Mouse (Mus musculus) CH12.LX (cell line): Measurements from ENCODE around the gene Olfr1104. TPM values are rescaled to one million over a fixed set of nuclear protein-coding genes. Genes with fewer than 3 reads are reported as not detected.

Experiments used
- DNase-seq: peaks from one replicate; pipeline ENCODE4 v3.0.0-alpha.2; 2013; ENCODE audit errors: extremely low read depth
- H3K27ac ChIP-seq: 2 replicates; pipeline ENCODE4 v1.5.1; 2012; ENCODE audit warnings: low read depth, mild to moderate bottlenecking, control low read depth, moderate library complexity; ENCODE audit not compliant: insufficient read depth
- H3K27me3 ChIP-seq: replicated peaks from 2 replicates; pipeline ENCODE3; 2012; ENCODE audit warnings: inconsistent platforms
- H3K36me3 ChIP-seq, 2 experiments: replicated peaks in 1 of 2; 2 replicates each; pipeline versions ENCODE3 to v1.6.1; 2012; ENCODE audit warnings: inconsistent platforms in 1 of 2, low read length in 1 of 2, mild to moderate bottlenecking in 1 of 2, mixed read lengths in 1 of 2, moderate library complexity in 1 of 2; ENCODE audit not compliant: control insufficient read depth in 1 of 2, insufficient read depth in 1 of 2
- H3K4me1 ChIP-seq, 2 experiments: 2 replicates each; pipeline ENCODE4 v1.6.1; 2012; ENCODE audit warnings: inconsistent platforms in 1 of 2, moderate library complexity in 1 of 2; ENCODE audit not compliant: insufficient read depth in 2 of 2, control insufficient read depth in 1 of 2
- H3K4me2 ChIP-seq: 2 replicates; pipeline ENCODE4 v1.6.1; 2012; ENCODE audit warnings: low read depth, mild to moderate bottlenecking, control low read depth; ENCODE audit not compliant: poor library complexity, insufficient read depth, severe bottlenecking
- H3K4me3 ChIP-seq, 3 experiments: fragments of 150-350 bp in 1 of 3; sonication (generic) in 1 of 3; replicated peaks in 1 of 3; 2 replicates each; pipeline versions ENCODE3 to v1.5.1; 2011 to 2012; ENCODE audit warnings: low read depth in 2 of 3, low read length in 2 of 3, mild to moderate bottlenecking in 2 of 3, moderate library complexity in 2 of 3, control low read depth in 1 of 3, improper control_type of control experiment in 1 of 3, inconsistent platforms in 1 of 3, mixed read lengths in 1 of 3; ENCODE audit not compliant: poor library complexity in 1 of 3
- H3K79me2 ChIP-seq: replicated peaks from 2 replicates; pipeline ENCODE4 v1.6.1; 2012; ENCODE audit warnings: mild to moderate bottlenecking, moderate library complexity; ENCODE audit not compliant: control insufficient read depth, poor library complexity, insufficient read depth, severe bottlenecking; ENCODE audit errors: extremely low read depth
- H3K9ac ChIP-seq: 2 replicates; pipeline ENCODE4 v1.6.1; 2012; ENCODE audit warnings: low read depth, mild to moderate bottlenecking, control low read depth, moderate library complexity; ENCODE audit not compliant: insufficient read depth
- H3K9me3 ChIP-seq: replicated peaks from 2 replicates; pipeline ENCODE3; 2012; ENCODE audit warnings: low read length, inconsistent platforms, mixed read lengths
- BHLHE40 ChIP-seq: IDR thresholded peaks from 2 replicates; pipeline ENCODE4 v1.6.1; 2011; ENCODE audit warnings: mild to moderate bottlenecking, low read depth, low read length, improper control_type of control experiment
- CHD2 ChIP-seq: IDR thresholded peaks from 2 replicates; pipeline ENCODE4 v1.6.1; 2011; ENCODE audit warnings: low read length, improper control_type of control experiment
- ELF1 ChIP-seq: IDR thresholded peaks from 2 replicates; pipeline ENCODE4 v1.6.1; 2014; ENCODE audit warnings: low read depth, mild to moderate bottlenecking, inconsistent platforms, low read length, improper control_type of control experiment
- HCFC1 ChIP-seq: IDR thresholded peaks from 2 replicates; pipeline ENCODE4 v1.6.1; 2012; ENCODE audit warnings: low read depth, mild to moderate bottlenecking, inconsistent platforms, low read length, improper control_type of control experiment
- IRF4 ChIP-seq: IDR thresholded peaks from 2 replicates; pipeline ENCODE4 v1.6.1; 2014; ENCODE audit warnings: low read depth, mild to moderate bottlenecking, inconsistent platforms, low read length, improper control_type of control experiment
- JUN ChIP-seq: IDR thresholded peaks from 2 replicates; pipeline ENCODE4 v1.6.1; 2011; ENCODE audit warnings: low read depth, mild to moderate bottlenecking, low read length, improper control_type of control experiment, moderate library complexity; ENCODE audit not compliant: insufficient read depth
- MAX ChIP-seq: IDR thresholded peaks from 2 replicates; pipeline ENCODE4 v1.6.1; 2011; ENCODE audit warnings: low read length, improper control_type of control experiment
- MYC ChIP-seq: IDR thresholded peaks from 2 replicates; pipeline ENCODE4 v1.6.1; 2011; ENCODE audit warnings: low read depth, mild to moderate bottlenecking, improper control_type of control experiment, low read length
- NELFE ChIP-seq: IDR thresholded peaks from 2 replicates; pipeline ENCODE4 v1.6.1; 2011; ENCODE audit warnings: low read depth, low read length, improper control_type of control experiment
- NRF1 ChIP-seq: IDR thresholded peaks from 2 replicates; pipeline ENCODE4 v1.6.1; 2014; ENCODE audit warnings: low read depth, mild to moderate bottlenecking, inconsistent platforms, low read length, improper control_type of control experiment, moderate library complexity
- POLR2AphosphoS2 ChIP-seq: IDR thresholded peaks from 2 replicates; pipeline ENCODE4 v1.6.1; 2011; ENCODE audit warnings: low read depth, low read length, improper control_type of control experiment
- RAD21 ChIP-seq: IDR thresholded peaks from 2 replicates; pipeline ENCODE4 v1.6.1; 2011; ENCODE audit warnings: low read depth, mild to moderate bottlenecking, low read length, improper control_type of control experiment, moderate library complexity
- SMC3 ChIP-seq: IDR thresholded peaks from 2 replicates; pipeline ENCODE4 v1.6.1; 2011; ENCODE audit warnings: low read depth, low read length, improper control_type of control experiment
- TBP ChIP-seq: conservative IDR thresholded peaks from 2 replicates; pipeline ENCODE4 v1.6.1; 2011; ENCODE audit warnings: low read depth, low read length, improper control_type of control experiment
- TCF12 ChIP-seq: IDR thresholded peaks from 2 replicates; pipeline ENCODE4 v1.6.1; 2014; ENCODE audit warnings: low read depth, mild to moderate bottlenecking, inconsistent platforms, low read length, improper control_type of control experiment
- USF1 ChIP-seq: IDR thresholded peaks from 2 replicates; pipeline ENCODE4 v1.6.1; 2014; ENCODE audit warnings: low read depth, mild to moderate bottlenecking, inconsistent platforms, low read length, improper control_type of control experiment
- USF2 ChIP-seq: conservative IDR thresholded peaks from 2 replicates; pipeline ENCODE4 v1.6.1; 2011; ENCODE audit warnings: low read depth, low read length, improper control_type of control experiment
- ZMIZ1 ChIP-seq: IDR thresholded peaks from 2 replicates; pipeline ENCODE4 v1.6.1; 2012; ENCODE audit warnings: low read depth, mild to moderate bottlenecking, inconsistent platforms, low read length, improper control_type of control experiment
- ZNF384 ChIP-seq: IDR thresholded peaks from 2 replicates; pipeline ENCODE4 v1.6.1; 2012; ENCODE audit warnings: low read depth, low read length, improper control_type of control experiment, inconsistent platforms
- dilution Hi-C: fragments of 300-500 bp; cut with MboI; formaldehyde crosslinking; loops from 2 replicates; pipeline ENCODE4 v1.14.3; 2020; ENCODE audit warnings: low sequenced_read_pairs; ENCODE audit not compliant: extremely low pct_unique_long_range_greater_than_20kb, extremely low pct_ligation_motif_present
- in situ Hi-C: fragments of 300-500 bp; cut with MboI; formaldehyde crosslinking; loops from 3 replicates; pipeline ENCODE4 v1.14.3; 2019; ENCODE audit warnings: low sequenced_read_pairs, low pct_ligation_motif_present, low pct_unique_long_range_greater_than_20kb, mixed read lengths
- polyA plus RNA-seq: library from polyadenylated mRNA; unstranded; fragments of >175 nt; gene quantifications from 2 replicates; pipeline ENCODE4 v1.2.1, GENCODE M21; 2012; ENCODE audit warnings: low read depth; ENCODE audit not compliant: insufficient read length
- total RNA-seq, 2 experiments: library from RNA; depleted of rRNA; stranded (reverse); fragments of 300-350 nt in 1 of 2; fragments of >200 nt in 1 of 2; gene quantifications; 2 replicates each; pipeline ENCODE4 v1.2.3; 2012 to 2014

Olfr1104 gene
- total and polyA plus RNA-seq, 3 experiments, result not detected

- Histone ChIP-seq H3K4me1 (no peaks in the 10 kb centered on the region), H3K36me3 (no peaks in the 10 kb centered on the region), H3K9me3 (peaks cover 11% of the 10 kb centered on the region), H3K4me3 (no peak within 1 kb of the TSS), H3K9ac (no peak within 1 kb of the TSS), H3K4me2 (no peak within 1 kb of the TSS), H3K79me2 (no peaks in the 10 kb centered on the region), H3K27me3 (no peaks in the 10 kb centered on the region), H3K27ac (no peak within 1 kb of the TSS)
- no peak for DNase-seq
- TF ChIP-seq TCF12 (no peak), TBP (no peak), ZNF384 (no peak), SMC3 (no peak), ZMIZ1 (no peak), ELF1 (no peak), JUN (no peak), POLR2AphosphoS2 (no peak)
- dilution Hi-C loops (no loop called here), in situ Hi-C loops (no loop called here)
These were observed 25.3 kb upstream of the Olfr1104 start, which contains the start of gene Olfr1106 for GRCm38 (mm10) chr2:87052173-87052572. TSS of gene Olfr1106 (minus strand) at chr2:87052273.

DNA sequence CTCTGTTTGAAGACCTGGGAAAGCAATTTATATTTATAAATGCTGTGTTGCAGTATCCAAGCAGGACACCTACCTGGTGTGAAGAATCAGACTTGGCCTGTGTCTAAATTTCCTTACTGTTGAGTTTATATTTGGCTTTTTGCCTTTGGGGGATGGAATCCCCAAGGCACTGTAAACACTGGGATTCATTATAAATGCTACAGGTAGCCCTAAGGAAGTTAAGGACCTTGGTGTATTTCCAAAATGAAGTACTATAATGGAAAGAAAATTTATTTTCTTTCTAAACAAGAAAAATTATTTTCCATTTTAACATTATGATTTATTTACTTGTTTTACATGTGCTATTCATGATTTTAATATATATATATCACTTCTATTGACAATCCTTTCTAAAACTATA lies 9.6 kb upstream of the Olfr1104 start, which contains the start of gene Olfr1105:
Gene Olfr1105 (minus strand): TSS at position 101 of the 400 bp plus-strand sequence.
- in situ Hi-C loops (no loop called here), dilution Hi-C loops (no loop called here)
- no peak for DNase-seq
- Histone ChIP-seq H3K27ac (no peak within 1 kb of the TSS), H3K9ac (no peak within 1 kb of the TSS), H3K9me3 (peaks cover 26% of the 10 kb centered on the region), H3K79me2 (no peaks in the 10 kb centered on the region), H3K4me3 (no peak within 1 kb of the TSS), H3K4me1 (no peaks in the 10 kb centered on the region), H3K27me3 (no peaks in the 10 kb centered on the region), H3K4me2 (no peak within 1 kb of the TSS), H3K36me3 (no peaks in the 10 kb centered on the region)
- no peak for TF ChIP-seq CHD2
- TF ChIP-seq NELFE, result no peak
- no peak for TF ChIP-seq MAX
- TF ChIP-seq MYC, result no peak
- TF ChIP-seq HCFC1, result no peak
- TF ChIP-seq IRF4, result no peak
- no peak for TF ChIP-seq RAD21
- no peak for TF ChIP-seq POLR2AphosphoS2
- TF ChIP-seq BHLHE40, result no peak
- TF ChIP-seq TCF12, result no peak
- no peak for TF ChIP-seq USF1
- no peak for TF ChIP-seq USF2
- no peak for TF ChIP-seq JUN
- TF ChIP-seq NRF1, result no peak
- TF ChIP-seq ZMIZ1, result no peak
